Mouse (Mus musculus): ENCODE measurements at regions not wholly inside any gene's neighbourhood (a gene's known extent, or its start where the extent isn't known, plus 50 kb on each side); places are given as distances from the start of the nearest gene placed in this dataset.
"Not testable (repeated sequence)": the region's sequence is repeated elsewhere in the genome, so short reads cannot be mapped to it uniquely, and the experiment has no call there.

- DNase-seq, result no peak
Observed at GRCm38 (mm10) chr17:4825221-4825895, 168.8 kb upstream of the Arid1b start.

- no peak for DNase-seq
Observed at GRCm38 (mm10) chr17:4834065-4834464, 160.1 kb upstream of the Arid1b start.

GRCm38 (mm10) chr17:4834571-4834970, 159.6 kb upstream of the Arid1b start:
- no peak for DNase-seq

- DNase-seq, result no peak
Observed at GRCm38 (mm10) chr17:4835065-4835705, 158.9 kb upstream of the Arid1b start.

- DNase-seq, result no peak
Observed at GRCm38 (mm10) chr17:4840123-4840522, 154.0 kb upstream of the Arid1b start.

GRCm38 (mm10) chr17:4858304-4858703, 135.8 kb upstream of the Arid1b start:
- DNase-seq, result no peak

- DNase-seq, result no peak
Observed at GRCm38 (mm10) chr17:4864901-4865300, 129.2 kb upstream of the Arid1b start.

- DNase-seq, result peak; percentile 8
Observed at GRCm38 (mm10) chr17:4865621-4866020, 128.5 kb upstream of the Arid1b start.

GRCm38 (mm10) chr17:4866026-4866896, 127.9 kb upstream of the Arid1b start:
- no peak for DNase-seq

- no peak for DNase-seq
Observed at GRCm38 (mm10) chr17:4867083-4867482, 127.0 kb upstream of the Arid1b start.

- no peak for DNase-seq
Observed at GRCm38 (mm10) chr17:4867754-4868445, 126.2 kb upstream of the Arid1b start.

GRCm38 (mm10) chr17:4868446-4868825, 125.7 kb upstream of the Arid1b start:
- no peak for DNase-seq

GRCm38 (mm10) chr17:4868861-4869260, 125.3 kb upstream of the Arid1b start:
- no peak for DNase-seq

GRCm38 (mm10) chr17:4871267-4871666, 122.9 kb upstream of the Arid1b start:
- DNase-seq, result no peak

- no peak for DNase-seq
Observed at GRCm38 (mm10) chr17:4874459-4874858, 119.7 kb upstream of the Arid1b start.

- DNase-seq, result no peak
Observed at GRCm38 (mm10) chr17:4875086-4876046, 118.8 kb upstream of the Arid1b start.

- DNase-seq, result no peak
Observed at GRCm38 (mm10) chr17:4876431-4876830, 117.7 kb upstream of the Arid1b start.

GRCm38 (mm10) chr17:4881473-4881872, 112.7 kb upstream of the Arid1b start:
- no peak for DNase-seq

- no peak for DNase-seq
Observed at GRCm38 (mm10) chr17:4884083-4884482, 110.0 kb upstream of the Arid1b start.

- DNase-seq, result no peak
Observed at GRCm38 (mm10) chr17:4884761-4885160, 109.4 kb upstream of the Arid1b start.

GRCm38 (mm10) chr17:4887331-4887730, 106.8 kb upstream of the Arid1b start:
- not testable (repeated sequence) for DNase-seq

GRCm38 (mm10) chr17:4889577-4889976, 104.6 kb upstream of the Arid1b start:
- no peak for DNase-seq
